Mouse (Mus musculus) small intestine, adult 2 months (tissue): ENCODE data around the gene Lmx1b.

ENCODE experiments used
- CTCF ChIP-seq: fragments of 200-500 bp; IDR thresholded peaks from 2 replicates; pipeline ENCODE4 v1.5.1; 2012; ENCODE audit warnings: low read depth, mild to moderate bottlenecking, control low read depth, inconsistent platforms, low read length, moderate library complexity, mixed read lengths; ENCODE audit not compliant: insufficient replicate concordance, insufficient read length; ENCODE audit errors: extremely low read depth
- POLR2A ChIP-seq: fragments of 200-500 bp; IDR thresholded peaks from 2 replicates; pipeline ENCODE4 v1.6.1; 2012; ENCODE audit warnings: low read depth, mild to moderate bottlenecking, control low read depth, inconsistent platforms, low read length, moderate library complexity

- TF ChIP-seq CTCF (no peak), POLR2A (no peak)
Measured at GRCm38 (mm10) chr2:33515856-33516255, 124.5 kb downstream of the Lmx1b start.
